Mouse (Mus musculus): ENCODE data around the gene Pcx. TPM values are rescaled to one million over a fixed set of nuclear protein-coding genes. Genes with fewer than 3 reads are reported as not detected.

Gene Pcx
- polyA plus RNA-seq, 1 experiment, result 41.9 TPM

DNA sequence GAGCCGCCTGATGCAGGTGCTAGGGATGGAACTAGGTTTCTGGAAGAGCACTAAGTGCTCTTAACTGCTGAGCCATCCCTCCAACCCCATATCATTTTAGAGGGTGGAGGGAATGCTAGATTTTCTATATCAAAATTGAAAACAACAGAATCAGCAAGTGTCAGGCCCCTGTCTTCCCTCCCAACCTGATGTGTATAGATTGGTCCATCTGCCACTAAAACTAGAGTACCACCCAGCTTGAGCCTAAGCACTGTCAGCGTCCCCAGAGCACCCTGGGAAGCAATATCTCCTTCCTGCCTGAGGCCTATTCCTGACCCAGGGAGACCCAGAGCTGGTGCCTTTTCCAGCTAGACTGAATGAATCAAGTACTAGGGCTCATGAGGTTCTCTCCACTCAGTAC, 56.6 kb downstream of the Pcx start:
- Histone ChIP-seq H3K36me3 (ENCODE audit: control insufficient read depth, insufficient read depth, low read length) (no peaks in the 10 kb centered on the region), H3K27ac (ENCODE audit: control insufficient read depth, insufficient read depth, low read length) (no peak overlapping the region), H3K27me3 (ENCODE audit: control insufficient read depth, insufficient read depth, low read length) (no peaks in the 10 kb centered on the region), H3K4me3 (ENCODE audit: control insufficient read depth, insufficient read depth, low read length) (no peak overlapping the region), H3K4me1 (replicated peaks; ENCODE audit: control insufficient read depth, insufficient read depth, low read length) (no peaks in the 10 kb centered on the region)
- TF ChIP-seq CTCF (IDR thresholded peaks at IDR 0.05; ENCODE audit: borderline replicate concordance, control insufficient read depth, extremely low read depth, insufficient read depth, low read length, poor library complexity) (no peak), POLR2A (IDR thresholded peaks at IDR 0.05; ENCODE audit: control insufficient read depth, extremely low read depth, insufficient read depth, low read length, poor library complexity) (no peak)
- 92% methylated on average over 2 of the region's 2 CpGs for WGBS
- DNase-seq, result no peak

DNA sequence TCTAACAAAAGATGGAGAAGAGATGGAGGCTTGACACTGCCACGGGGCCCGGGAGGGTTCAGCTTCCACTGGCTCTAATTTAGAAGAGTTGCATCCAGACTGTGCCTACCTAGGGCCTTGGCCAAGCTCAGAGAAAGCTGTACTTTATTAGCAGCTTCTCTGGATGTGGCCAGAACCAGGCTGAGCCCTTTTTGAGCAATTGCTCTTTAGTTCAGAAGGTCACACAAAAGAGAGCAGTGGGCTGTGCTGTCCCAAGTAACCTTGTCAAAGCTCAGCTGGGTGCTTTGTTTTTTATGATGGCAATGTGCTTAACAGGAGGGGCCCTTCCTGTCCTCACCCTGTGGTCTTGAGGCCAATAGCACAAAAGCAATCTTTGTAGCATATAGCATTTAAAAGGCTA, 57.4 kb downstream of the Pcx start:
- 31% methylated on average over 2 of the region's 2 CpGs for WGBS
- Histone ChIP-seq H3K4me1 (replicated peaks; ENCODE audit: control insufficient read depth, insufficient read depth, low read length) (no peaks in the 10 kb centered on the region), H3K27ac (ENCODE audit: control insufficient read depth, insufficient read depth, low read length) (no peak overlapping the region), H3K36me3 (ENCODE audit: control insufficient read depth, insufficient read depth, low read length) (no peaks in the 10 kb centered on the region), H3K27me3 (ENCODE audit: control insufficient read depth, insufficient read depth, low read length) (no peaks in the 10 kb centered on the region), H3K4me3 (ENCODE audit: control insufficient read depth, insufficient read depth, low read length) (no peak overlapping the region)
- no peak for DNase-seq
- TF ChIP-seq POLR2A (IDR thresholded peaks at IDR 0.05; ENCODE audit: control insufficient read depth, extremely low read depth, insufficient read depth, low read length, poor library complexity) (no peak), CTCF (IDR thresholded peaks at IDR 0.05; ENCODE audit: borderline replicate concordance, control insufficient read depth, extremely low read depth, insufficient read depth, low read length, poor library complexity) (no peak)

DNA sequence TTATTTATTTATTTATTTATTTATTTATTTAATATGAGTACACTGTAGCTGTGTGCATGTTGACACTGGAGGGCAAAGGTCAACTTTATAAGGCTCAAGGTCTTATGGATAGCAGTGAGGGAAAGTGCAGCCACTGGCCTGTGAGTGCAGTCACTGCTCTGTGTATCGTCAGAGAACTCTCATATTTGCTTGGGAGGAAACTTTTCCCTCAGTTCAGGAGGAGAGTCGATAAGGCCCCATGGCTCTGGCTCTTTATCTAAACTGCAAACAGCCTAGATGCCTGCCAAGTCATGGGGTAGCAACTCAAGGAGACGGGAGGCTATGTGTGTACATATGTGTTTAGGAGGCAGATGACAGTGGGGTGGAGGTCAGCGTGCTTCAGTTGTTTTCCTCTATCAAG, 58.6 kb downstream of the Pcx start:
- WGBS, result 93% methylated on average over 4 of the region's 4 CpGs
- Histone ChIP-seq H3K36me3 (ENCODE audit: control insufficient read depth, insufficient read depth, low read length) (no peaks in the 10 kb centered on the region), H3K27me3 (ENCODE audit: control insufficient read depth, insufficient read depth, low read length) (no peaks in the 10 kb centered on the region), H3K4me1 (replicated peaks; ENCODE audit: control insufficient read depth, insufficient read depth, low read length) (no peaks in the 10 kb centered on the region), H3K4me3 (ENCODE audit: control insufficient read depth, insufficient read depth, low read length) (no peak overlapping the region), H3K27ac (ENCODE audit: control insufficient read depth, insufficient read depth, low read length) (no peak overlapping the region)
- DNase-seq, result no peak
- TF ChIP-seq CTCF (IDR thresholded peaks at IDR 0.05; ENCODE audit: borderline replicate concordance, control insufficient read depth, extremely low read depth, insufficient read depth, low read length, poor library complexity) (no peak), POLR2A (IDR thresholded peaks at IDR 0.05; ENCODE audit: control insufficient read depth, extremely low read depth, insufficient read depth, low read length, poor library complexity) (no peak)

DNA sequence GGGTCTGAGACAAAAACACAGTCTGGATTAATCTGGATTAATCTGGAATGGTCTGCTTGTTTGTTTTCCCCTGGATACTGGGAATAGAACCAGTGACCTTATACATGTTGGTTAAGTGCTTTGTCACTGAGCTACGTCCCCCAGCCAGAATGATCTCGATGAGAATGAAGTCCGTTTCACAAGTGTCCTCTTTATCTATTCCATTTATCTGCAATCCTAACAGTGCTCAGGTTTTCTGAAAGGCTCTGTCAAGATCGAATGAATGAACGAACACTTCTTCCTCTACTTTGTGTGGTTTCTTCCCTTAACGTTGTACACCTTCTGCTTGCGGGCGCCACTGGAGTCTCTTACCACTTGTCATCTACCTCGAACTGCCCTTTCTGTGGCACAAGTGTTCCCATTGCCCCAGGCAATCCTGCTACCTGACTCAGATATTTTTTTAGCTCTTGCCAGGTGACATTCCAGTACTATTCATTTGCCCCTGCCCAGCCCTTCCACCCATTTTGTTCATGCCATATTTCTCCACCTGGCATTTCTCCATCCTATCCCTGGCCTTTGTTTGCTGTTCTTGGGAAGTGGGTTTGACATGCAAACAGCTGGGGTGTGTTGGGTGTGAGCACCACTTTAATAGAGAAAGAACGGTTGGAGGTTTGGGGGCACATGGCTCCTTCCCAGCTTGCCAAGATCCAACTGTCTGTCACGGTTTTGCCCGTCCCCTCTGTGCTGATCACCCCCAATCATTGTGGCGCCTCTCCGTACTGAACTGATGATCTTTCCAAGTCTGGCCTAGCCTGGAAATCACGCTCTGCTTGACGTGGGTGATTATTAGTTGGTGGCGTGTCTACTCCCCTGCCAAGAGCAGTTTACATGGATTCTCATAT, 59.3 kb downstream of the Pcx start:
- TF ChIP-seq POLR2A (IDR thresholded peaks at IDR 0.05; ENCODE audit: control insufficient read depth, extremely low read depth, insufficient read depth, low read length, poor library complexity), result no peak
- no peak for TF ChIP-seq CTCF (IDR thresholded peaks at IDR 0.05; ENCODE audit: borderline replicate concordance, control insufficient read depth, extremely low read depth, insufficient read depth, low read length, poor library complexity)
- Histone ChIP-seq H3K27me3 (ENCODE audit: control insufficient read depth, insufficient read depth, low read length) (no peaks in the 10 kb centered on the region), H3K36me3 (ENCODE audit: control insufficient read depth, insufficient read depth, low read length) (no peaks in the 10 kb centered on the region), H3K4me1 (replicated peaks; ENCODE audit: control insufficient read depth, insufficient read depth, low read length) (no peaks in the 10 kb centered on the region), H3K27ac (ENCODE audit: control insufficient read depth, insufficient read depth, low read length) (no peak overlapping the region), H3K4me3 (ENCODE audit: control insufficient read depth, insufficient read depth, low read length) (no peak overlapping the region)
- DNase-seq, result no peak
- whole genome bisulfite sequencing, result 90% methylated on average over 17 of the region's 17 CpGs

DNA sequence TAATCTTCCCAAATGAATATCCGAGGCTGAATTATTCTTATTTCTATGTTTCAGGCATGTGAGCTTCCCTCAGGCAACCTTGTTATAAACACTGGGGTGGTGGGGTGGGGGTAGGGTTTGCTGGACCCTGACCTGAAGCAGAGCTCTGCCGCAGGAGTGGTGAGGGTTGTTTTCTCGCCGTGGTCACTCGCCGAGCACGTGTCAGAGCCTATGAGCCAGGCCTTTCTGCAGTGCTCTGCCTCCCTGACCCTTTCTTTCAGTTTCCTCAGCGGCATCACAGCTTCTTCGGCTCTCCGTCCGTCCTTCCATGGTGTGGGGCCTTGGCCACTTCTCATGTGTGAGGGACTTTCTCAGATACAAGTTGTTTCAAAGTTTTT, 60.0 kb downstream of the Pcx start:
- no peak overlapping the region for H3K4me3 ChIP-seq (ENCODE audit: control insufficient read depth, insufficient read depth, low read length)
- H3K4me1 ChIP-seq (replicated peaks; ENCODE audit: control insufficient read depth, insufficient read depth, low read length), result no peaks in the 10 kb centered on the region
- no peak overlapping the region for H3K27ac ChIP-seq (ENCODE audit: control insufficient read depth, insufficient read depth, low read length)
- TF ChIP-seq CTCF (IDR thresholded peaks at IDR 0.05; ENCODE audit: borderline replicate concordance, control insufficient read depth, extremely low read depth, insufficient read depth, low read length, poor library complexity) (no peak), POLR2A (IDR thresholded peaks at IDR 0.05; ENCODE audit: control insufficient read depth, extremely low read depth, insufficient read depth, low read length, poor library complexity) (no peak)
- H3K36me3 ChIP-seq (ENCODE audit: control insufficient read depth, insufficient read depth, low read length), result no peaks in the 10 kb centered on the region
- no peak for DNase-seq
- WGBS, result 97% methylated on average over 11 of the region's 11 CpGs
- H3K27me3 ChIP-seq (ENCODE audit: control insufficient read depth, insufficient read depth, low read length), result no peaks in the 10 kb centered on the region

DNA sequence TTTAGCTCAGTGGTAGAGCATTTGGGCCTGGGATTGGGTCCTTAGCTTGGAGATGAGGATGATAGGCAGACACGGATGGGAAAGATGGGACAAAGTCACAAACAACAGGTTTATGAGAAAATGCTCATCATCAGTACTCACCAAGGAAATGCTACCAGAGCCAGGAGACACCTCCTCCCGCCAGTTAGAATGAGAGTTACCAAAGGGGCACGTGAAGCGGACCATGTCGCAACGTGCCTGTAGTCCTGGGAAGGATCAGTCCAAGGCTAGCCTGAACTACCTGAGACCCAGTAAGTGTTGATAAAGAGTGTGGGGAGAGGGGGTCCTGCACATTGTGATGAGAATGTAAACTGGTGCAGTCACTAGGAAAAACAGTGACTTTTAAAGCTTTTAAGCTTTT, 60.5 kb downstream of the Pcx start:
- H3K36me3 ChIP-seq (ENCODE audit: control insufficient read depth, insufficient read depth, low read length), result no peaks in the 10 kb centered on the region
- no peak for DNase-seq
- H3K27ac ChIP-seq (ENCODE audit: control insufficient read depth, insufficient read depth, low read length), result no peak overlapping the region
- no peak for TF ChIP-seq CTCF (IDR thresholded peaks at IDR 0.05; ENCODE audit: borderline replicate concordance, control insufficient read depth, extremely low read depth, insufficient read depth, low read length, poor library complexity)
- no peak for TF ChIP-seq POLR2A (IDR thresholded peaks at IDR 0.05; ENCODE audit: control insufficient read depth, extremely low read depth, insufficient read depth, low read length, poor library complexity)
- 95% methylated on average over 6 of the region's 6 CpGs for WGBS
- H3K27me3 ChIP-seq (ENCODE audit: control insufficient read depth, insufficient read depth, low read length), result no peaks in the 10 kb centered on the region
- H3K4me1 ChIP-seq (replicated peaks; ENCODE audit: control insufficient read depth, insufficient read depth, low read length), result no peaks in the 10 kb centered on the region
- no peak overlapping the region for H3K4me3 ChIP-seq (ENCODE audit: control insufficient read depth, insufficient read depth, low read length)

All from thymus, adult 2 months (tissue).